Mouse (Mus musculus) lung, postnatal 14 days (tissue): Measurements from ENCODE around the gene Fancc.

Experiments
- DNase-seq: peaks from one replicate; pipeline ENCODE4 v3.0.0; 2021

The Fancc gene

DNA sequence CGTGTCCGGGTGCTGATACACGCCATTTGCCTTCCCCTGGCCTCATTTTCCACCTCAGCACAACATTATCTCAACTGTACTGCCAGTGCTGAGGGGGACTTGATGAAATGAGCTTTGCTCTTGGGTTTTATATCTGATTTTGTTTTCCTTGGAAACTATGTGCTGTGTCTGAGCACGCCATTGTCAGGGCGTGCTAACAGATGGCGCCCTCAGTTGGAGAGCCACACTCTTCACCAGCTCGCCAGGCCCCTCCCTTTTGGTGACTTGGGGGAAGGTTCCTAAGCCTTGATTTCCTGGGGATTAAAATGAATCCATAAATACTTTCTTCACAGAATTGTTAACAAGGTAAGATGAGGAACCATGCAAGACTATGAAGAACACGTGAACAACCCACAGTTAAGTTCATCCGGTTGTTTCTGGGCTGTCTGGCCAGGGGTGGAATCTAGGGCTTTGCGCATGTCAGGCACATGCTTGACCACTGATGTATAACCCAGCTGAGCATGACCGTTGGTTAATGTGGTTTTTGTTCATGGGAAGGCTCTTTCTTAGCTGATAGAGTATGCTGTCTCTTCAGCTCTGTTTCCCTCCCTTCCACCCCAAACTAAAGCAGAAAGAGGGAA lies 210.5 kb downstream of the Fancc start:
- no peak for DNase-seq

DNA sequence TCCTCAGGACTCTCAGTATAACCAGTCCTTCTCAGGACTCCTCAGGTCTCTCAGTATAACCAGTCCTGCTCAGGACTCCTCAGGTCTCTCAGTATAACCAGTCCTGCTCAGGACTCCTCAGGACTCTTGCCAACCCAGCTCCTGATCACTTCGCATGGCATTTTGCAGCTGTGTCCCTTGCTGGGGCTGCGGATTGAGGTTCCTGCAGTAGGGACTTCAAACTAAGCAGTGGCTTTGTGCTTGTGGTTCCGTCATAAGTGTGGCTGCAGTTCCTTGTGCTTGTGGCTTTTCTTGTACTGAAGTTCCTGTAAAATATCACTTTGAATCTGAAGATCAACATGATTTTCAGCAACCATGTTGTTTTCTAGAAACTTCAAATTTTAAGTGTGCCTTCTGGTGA lies 212.3 kb downstream of the Fancc start:
- no peak for DNase-seq

DNA sequence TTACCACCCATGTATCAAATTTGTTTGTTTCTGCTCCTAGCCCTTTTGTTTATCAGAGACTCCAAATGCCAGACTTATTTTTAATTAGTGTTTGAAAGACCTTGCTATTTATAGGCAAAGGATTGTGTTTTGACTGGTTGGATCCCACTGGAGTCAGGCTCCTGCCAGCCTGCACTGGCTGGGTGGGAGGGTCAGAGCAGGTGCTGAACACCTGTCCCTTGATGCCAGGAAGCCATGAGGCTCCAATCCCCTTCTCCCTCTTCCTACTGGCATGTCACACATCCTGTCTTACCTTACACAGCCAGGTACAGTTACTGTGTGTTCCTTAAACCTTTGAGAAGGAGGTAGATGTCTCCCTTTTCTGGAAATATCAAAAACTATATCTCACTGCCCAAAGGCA lies 213.8 kb downstream of the Fancc start:
- no peak for DNase-seq

DNA sequence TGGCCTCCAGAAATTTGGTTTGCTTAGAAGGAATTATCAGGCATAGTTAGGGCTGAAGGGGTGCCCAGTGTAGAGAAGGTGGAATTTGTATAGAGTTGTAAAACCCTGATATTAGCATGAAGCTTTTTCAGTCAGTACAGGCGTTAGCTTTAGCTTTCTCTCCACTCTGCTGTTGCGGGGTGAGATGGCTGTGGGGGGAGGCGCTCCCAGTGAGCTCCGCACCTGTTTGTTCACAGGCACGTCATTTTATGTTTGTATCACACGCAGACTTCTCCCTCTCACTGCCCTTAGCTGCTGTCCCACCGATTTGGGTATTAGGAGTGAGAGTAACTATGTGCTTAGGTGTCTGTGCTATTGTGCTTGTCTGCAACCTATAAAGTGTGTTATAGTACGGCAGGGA lies 215.9 kb downstream of the Fancc start:
- no peak for DNase-seq

DNA sequence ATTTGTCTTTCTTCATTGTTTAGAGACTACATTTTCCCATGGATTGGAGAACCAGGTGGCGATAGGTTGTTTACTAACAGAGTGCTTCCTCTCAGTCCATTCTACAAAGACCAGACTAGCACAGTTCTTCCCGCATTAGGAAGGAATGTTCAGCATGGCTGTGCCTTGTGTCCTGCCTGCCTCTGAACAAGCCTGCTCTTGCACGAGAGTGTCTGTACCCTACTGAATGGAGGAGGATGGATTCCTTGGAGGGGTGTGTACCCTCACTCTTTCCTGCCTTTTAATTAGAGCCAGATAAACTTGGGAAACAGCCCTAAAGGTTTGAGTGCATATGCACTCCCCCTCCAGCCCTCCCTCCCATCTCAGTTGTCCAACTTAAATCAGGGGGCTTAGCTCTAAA lies 216.7 kb downstream of the Fancc start:
- no peak for DNase-seq

DNA sequence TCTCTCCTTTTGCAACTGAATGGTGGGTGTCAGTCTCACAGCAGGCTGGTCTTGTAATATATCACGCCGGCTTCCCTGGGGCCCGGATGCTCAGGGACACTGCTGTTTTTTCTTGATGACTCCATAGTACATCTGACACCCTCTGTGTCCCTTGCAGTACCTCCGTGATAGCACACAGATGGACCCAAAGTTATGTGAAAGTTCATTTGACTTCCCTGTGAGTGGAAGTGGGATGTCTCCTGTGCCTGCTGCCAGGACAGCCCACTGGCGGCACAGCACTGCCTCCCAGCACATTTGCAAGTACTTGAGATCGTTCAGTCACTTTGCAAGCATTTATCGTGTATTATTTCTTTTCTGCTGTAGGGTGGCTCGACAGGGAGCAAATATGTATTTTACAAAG lies 217.3 kb downstream of the Fancc start:
- DNase-seq = no peak

DNA sequence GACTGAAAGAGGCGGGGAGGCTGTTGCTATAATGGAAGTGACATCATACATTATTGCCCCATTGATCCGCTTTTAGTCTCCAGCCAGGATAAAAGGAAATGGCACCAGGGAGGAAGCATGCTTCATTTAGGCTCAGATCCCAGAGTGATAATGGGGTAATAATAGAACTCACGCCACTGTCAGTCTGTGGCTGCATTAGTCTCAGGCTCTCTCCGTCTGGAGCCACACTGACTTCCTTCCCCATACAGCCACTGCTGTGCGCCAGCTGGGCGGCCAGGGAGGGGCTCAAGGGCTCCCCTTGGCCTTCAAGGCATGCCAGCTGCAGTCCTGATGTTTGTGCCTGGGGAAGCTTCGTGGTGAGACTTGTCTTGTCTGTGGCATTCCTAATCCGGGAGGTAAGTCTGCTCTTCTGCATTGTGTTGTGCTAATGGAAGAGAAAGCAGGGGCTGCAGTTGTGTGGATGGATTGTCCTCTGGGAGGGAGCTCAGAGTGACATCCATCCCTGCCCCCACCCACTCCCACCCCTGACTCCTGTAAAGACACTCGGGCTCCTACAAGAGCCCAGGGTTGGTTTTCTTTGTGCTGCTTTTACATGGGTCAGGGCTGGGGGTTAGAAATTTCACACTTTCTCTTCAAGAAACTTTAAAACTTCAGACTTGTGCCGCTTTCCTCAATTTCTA lies 218.1 kb downstream of the Fancc start:
- DNase-seq = peak; percentile 68

DNA sequence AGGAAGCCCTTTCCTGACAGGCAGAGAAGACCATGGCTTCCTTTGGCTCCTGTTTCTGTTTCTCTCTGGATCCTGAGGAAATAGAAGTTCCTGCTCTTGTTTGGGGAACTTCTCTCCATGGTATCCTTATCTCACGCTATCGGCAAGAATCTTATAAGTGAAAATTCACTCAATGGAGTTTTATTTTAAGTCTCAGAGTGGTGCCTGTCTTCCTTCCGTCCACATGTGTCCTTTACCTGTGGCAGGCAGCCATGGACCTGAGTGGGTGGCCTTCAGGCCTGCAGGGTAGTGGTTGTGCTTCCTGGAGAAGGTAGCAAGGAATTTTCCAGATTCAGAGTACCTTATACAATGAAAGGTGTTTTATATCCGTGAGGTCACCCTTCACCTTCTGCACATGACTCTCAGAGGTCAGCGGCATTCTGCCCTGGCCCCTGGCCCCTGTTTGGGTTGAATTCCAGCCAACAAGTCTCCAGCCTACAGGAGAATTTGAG lies 218.9 kb downstream of the Fancc start:
- no peak for DNase-seq

DNA sequence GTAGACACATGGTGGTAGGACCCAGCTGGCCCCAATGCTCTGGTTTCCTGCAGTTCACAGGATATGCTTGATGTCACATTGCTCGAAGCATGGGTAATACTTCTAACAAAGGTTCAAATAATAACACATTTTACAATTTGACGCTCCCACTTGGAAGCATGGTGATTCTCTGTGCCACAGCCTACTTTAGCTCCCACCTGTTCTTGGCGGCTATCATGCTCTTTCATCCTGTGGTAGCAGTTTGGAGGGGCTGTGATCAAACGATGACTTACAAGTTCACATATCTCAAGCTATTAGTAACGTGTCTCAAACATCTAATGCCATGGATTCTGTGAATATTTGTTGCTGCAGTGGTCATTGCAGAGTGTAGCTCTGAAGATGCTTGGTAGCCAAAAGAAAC lies 219.8 kb downstream of the Fancc start:
- DNase-seq = no peak

DNA sequence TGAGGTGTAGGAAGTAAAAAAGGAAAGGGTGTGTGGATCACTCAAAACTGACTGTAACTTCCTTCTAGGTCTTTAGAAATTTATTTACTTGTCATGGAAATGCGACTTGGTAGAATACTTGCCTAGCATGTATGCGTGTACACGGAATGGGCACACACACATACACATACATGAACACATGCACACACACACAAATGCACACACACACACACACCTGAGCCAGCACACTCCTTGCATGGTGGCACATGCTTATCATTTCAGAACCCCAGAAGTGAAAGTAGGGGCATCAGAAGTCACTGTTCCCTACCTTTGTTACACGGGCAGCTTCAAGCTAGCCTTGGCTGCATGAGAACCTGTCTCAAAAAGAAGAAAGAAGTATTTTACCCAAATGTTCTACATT lies 220.7 kb downstream of the Fancc start:
- DNase-seq = no peak

DNA sequence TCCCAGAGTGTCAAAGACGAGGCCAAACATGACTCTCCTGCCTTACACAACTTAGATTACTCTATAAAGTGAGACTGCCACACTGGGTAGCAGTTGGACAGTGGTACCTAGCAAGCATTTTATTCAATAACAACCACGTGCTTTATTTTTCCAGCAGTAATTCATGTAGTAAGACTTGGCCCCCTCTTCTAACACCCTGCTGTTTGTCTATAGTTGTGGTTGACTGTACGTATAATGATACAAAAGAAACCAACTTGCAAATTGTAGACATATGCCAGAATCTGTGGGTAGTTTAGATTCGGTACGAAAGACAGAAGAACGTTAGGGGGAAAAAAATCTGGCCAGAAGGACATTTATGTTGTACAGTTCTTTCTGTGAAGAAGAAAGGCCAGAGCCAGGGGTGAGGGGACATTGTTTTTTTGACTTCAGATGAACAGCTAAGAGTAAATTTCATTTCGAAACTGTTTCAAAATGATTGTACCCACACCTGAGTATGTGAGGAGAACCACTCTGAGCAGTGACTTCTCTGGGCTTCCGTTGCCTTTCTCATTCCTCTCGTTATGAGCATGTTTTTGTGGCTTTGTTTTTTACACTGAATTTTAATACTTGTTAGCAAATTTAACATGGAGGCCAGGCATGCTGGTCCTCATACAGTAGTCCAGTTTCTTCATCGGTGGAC lies 222.5 kb downstream of the Fancc start:
- DNase-seq = no peak

DNA sequence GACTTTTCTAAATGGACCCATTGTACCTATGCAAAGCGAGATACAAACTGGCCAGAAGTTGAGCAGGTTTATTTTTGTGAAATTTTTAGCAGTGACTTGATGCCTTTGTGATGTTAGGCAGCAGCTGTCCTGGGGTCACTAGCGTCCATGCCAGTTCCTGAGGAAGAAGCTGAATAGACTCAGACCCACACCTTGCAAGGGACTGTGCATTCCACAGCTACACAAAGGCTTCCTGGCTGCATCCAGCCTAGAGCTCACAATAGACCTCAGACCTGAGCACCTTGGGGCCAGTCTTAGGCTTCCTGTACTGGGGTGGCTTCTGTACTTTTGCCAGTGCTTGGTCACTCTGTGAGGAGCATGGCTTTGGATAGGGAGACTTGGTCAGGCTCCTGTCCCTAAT lies 223.2 kb downstream of the Fancc start:
- no peak for DNase-seq

DNA sequence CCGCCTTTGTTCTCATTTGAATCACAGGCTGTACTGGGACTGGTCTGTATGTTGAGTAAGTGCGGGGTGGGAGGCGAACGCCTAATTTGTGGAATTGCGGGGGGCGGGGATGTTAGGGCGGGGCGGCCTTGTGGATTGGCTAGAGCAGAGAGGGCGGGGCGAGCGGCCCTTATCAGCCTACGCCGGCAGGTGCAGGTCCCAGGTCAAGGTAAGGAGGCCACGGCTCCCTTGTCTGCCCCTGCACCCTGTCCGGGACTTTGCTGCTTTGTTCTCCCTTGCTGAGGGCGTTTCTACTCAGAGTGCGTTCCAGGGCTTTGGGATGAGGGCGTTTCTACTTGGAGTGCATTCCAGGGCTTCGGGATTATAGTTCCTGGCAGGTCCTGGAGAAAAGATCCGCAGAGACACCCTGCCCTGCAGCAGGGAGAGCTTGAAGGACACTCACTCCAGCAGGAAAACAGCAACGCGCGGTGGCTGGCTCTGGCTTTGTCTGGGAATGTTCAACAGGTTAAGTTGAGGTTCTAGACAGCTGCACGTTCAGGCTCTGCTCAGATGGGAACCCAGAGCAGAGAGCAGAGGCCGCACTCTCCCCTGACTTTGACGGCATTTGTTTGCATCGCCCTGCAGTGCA lies 224.4 kb downstream of the Fancc start:
- peak; percentile 80 for DNase-seq

DNA sequence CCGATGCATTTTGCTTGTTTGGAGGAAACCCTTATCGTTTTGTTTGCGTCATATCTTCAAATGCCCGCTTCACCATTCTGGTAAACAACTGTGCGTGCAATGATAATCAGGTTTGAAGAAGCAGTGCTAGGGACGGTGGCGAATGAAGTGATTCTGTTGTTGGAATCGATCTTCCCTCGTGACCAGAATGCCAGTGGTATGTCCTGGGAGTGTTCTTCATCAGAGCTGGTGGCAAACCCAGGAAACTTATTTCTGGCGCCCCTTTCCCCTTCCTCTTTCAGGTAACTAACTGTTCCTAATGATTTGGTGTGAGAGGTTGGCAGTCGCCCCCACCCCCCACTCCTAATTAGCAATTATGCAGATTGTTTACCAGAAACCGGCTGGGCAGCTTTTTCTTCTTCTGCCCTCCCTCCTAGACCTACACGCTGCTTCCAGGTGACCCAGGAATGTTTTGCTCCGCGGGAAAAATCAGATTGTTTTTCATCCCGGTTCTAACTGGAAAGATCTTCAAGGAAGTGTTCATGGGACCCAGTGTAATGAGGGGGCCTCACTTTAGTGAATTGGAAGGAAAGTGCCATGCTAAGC lies 225.0 kb downstream of the Fancc start:
- DNase-seq = no peak

DNA sequence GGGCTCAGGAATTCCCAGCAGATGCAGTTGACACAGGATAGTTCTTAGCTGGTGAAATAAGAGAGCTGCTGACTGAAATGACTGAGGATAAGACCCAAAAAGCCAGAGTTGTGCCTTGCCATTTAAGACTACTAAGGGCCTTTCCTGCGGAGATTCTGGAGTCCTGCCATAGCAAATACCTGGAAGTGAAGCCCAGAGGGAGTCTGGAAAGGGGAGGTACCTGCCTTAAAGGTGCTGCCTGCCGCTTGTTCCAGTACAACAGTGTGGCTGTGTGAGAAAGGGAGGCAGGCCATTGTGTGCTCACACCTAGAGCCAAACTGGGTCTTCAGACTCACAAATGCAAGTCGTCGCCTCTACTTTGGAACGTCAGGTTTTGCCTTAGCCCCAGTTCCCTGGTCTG lies 226.9 kb downstream of the Fancc start:
- DNase-seq = no peak

DNA sequence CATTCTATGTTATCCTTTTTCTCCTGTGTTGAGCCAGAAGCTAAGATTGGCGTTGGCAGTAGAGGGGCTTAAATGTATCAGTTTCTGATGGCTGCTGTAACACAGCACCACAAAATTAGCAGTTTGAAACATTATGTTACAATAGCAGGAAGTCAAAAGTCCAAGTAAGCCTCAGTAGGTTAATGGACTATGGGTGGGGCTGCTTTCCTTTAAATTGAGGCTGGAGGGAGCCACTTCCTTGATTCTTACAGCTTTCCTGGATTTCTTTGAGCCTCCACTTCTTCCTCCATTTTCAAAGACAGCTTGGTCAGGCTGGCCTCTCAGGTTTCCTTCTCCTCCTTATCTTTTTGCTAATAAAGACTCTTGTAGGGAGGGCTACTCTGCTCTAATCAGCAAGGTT lies 228.3 kb downstream of the Fancc start:
- no peak for DNase-seq

DNA sequence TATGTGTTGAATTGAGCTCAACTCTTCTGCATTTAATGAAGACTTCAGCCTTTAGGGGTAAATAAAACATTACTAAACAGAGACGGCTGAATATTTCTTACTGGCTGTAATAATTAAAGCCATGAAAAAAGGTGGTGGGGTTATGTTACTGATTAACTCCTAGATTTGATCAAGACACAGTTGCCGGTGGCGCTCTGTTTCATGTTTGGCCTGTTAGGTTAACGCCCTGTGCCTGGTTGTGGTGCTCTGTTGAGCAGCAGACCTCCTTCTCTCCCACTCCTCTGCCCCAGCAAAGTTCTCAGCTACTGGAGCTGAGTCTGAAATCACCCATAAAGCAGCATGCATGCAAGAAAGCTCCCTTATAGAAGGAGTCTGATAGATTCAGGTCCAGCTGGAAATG lies 228.7 kb downstream of the Fancc start:
- DNase-seq = no peak

DNA sequence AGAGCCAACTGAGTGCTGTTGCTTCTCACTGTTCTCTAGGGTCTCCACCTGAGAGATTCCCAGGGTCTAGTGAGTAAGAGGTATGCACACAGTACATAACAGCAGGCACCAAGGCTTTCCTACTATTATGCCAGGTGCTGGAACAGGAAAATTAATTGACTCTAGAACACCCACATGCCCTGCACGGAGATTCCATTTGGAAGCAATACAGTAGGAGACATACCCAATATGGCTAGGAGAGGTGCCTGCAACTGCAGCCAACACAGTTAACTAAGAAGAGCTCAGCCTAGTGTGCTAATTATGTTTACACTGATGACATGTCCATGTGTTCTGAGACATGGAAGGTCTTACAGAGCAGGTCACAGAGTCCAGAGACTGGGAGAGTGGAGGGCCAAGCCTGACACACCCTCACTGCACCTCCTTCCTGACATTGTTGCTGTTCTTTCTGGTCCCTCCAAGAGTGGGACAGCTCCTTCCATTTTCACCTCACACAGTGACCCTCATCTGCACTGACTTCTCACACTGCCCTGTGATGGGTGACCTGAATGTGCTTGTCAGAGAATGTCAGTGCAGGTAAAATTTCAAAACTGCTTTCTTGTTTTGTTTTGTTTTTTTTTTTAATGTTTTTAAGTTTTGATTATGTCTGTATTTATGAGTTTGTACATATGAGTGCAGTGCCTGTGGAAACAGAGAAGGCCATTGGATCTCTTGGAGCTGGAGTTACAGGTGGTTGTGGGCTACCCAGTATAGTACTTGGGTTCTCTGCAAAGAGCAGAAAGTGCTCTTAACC lies 234.7 kb downstream of the Fancc start:
- DNase-seq = no peak

DNA sequence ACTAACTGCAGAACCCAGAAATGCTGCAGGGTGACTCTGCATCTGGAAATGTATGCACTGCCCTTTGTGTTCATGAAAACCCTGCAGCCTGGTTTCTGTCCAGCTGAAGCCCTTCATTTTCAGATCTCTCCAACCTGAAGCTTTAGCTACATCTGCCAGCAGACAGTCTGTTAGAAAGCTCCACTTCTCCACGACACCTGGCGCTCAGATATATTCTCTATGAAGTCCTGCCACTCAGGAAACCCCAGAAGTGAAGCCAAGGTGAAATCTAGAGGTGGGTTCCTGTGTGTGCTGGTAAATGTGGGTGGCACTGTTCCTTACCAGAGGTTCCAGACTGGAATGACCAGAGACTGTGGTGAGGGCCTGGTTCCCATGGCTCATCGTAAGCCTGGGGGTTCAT lies 235.4 kb downstream of the Fancc start:
- no peak for DNase-seq

DNA sequence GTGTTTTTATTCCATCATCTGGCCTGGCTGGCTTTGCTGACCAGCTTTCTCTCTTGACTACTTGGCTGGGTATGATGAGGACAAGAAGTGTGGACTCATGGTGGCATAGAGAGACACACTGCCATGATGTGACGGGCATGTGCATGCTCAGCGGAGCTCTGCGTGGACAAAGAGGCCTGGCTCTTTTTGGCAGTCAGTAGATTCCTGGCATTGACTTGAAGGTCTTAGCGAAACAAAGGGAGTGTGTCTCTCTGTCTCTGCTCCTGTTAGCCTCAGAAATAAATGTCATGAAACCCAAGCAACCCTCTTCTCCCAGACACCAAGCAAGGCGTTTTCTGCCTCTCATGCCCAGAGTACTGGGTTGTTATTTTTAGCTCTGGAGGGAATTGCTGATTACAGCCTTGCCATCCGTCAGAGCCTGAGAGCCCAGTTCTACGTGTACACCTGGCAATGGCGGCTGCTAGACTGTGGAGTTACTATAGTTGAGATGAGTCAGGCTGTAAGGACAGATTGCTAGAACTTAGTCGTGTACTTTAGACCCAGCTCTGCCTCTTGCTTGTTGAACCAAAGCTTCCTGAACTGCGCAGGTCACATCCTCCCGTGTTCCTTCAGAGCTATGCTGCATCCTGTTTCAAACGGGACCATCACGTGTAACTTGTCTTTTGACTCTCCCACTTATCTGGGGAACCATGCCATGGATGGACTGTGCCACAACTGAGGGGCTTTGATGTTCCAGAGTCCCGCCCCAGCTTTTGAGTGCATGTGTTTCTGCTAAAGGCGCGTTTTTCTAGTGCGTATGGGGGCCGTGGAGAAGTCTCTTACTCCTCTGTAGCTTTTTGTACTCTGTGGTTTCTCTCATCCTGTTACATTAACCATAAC lies 236.1 kb downstream of the Fancc start:
- no peak for DNase-seq

DNA sequence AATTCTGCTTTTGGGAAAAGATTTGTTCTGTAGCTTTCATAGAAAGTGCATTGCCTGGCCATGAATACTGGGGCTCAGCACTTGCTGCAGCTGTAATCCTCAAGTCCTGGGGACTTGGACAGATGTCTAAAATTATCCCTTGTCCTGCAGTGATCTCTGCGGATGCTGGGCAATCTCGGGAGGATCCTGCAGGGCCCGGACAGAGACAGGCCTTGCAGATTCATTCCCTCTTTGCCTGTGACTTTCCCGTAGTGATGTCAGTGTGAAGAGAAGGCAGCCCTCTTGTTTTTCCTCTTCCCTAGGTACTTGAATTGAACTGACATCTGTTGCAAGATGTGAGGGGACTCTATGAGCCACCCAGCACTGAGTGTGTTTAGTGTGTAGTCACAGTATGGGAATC lies 236.9 kb downstream of the Fancc start:
- no peak for DNase-seq

DNA sequence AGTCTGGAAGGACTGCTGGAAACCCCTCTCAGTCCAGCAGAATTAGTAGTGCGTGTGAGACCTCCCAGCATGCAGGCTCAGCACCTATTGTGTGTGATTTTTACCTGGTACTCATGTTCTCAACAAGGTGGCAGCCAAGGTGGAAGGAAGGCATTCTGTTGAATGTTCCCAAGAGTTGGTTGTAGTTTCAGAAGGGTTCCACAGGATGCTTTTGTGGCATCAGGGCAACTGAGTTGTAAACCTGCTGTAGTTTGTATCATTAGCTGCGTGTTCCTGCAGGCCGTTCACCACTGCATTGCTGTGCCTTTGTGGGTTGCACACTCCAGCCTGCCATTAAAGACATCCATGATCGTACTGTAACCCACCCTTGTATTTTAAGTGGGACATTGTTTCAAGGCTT lies 238.4 kb downstream of the Fancc start:
- DNase-seq = no peak
